Mouse (Mus musculus) liver, embryonic 18 days (tissue): ENCODE results near the gene Cryga. TPM values are rescaled to one million over a fixed set of nuclear protein-coding genes. Genes with fewer than 3 reads are reported as not detected.

Experiments used
- polyA plus RNA-seq: library from polyadenylated mRNA; depleted of rRNA; stranded (reverse); fragments of >200 nt; gene quantifications from 2 replicates; pipeline ENCODE4 v1.2.3, GENCODE M21; 2012; rRNA removed

Gene Cryga
- polyA plus RNA-seq: not detected in 2 replicates

DNA sequence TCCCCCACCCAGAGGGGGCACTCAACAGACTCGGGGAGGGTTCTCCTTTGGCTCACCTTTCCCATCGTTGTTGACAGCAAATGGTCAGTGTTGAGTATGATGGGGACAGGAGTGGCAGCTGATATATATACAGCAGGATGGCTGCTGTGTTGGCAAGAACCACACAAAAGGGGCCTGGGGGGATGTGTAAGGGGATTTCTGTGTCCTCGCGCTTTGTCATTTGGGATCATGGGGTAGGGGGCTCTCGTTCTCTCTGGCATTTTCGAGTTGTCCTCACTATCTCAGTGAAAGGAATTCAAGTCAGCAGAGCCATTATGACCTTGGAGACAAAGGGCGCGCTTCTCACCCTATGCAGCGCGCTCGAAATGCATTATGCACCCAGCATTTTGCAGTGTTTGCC, at the start of gene Cryga:
TSS of gene Cryga (minus strand) at position 101 of the 400 bp plus-strand sequence.

DNA sequence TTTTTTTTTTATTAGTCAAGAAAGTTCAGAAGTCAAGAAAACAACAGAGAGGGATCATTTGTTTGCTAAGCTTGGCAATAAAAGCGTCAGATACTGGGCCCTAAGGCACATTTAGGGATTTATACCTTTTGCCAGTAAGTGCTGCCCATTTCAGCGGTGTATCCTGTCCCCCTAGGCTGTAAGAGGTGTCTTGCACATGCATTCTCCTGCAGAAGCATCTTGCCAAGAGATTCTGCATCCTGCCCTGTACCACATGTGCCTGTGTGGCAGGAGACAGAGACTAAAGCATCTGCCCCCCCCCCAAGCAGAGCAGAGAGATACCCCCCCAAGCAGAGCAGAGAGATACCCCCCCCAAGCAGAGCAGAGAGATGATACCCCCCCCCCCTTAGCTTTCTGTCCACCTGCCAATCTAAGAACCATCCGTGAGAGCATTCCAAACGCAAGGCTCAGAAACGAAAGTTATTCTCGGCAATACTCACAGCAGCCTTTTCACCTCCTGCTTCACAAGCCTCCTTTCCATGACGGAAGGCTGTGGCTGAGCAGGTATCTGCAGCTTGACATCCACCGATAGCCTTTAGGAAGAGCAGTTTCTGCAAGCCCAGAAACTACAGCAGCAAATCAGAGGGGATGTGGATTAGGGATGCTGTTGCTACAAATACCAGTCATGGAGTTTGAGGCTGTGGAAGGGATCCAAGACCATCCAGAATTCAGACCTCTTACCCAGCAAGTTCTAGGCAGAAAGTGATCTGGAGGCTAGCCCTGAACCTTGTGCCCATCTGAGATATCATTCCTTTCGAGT, 19.6 kb upstream of the Cryga start, which contains the start of gene D630023F18Rik:
TSS of gene D630023F18Rik (minus strand) at position 641 of the 799 bp plus-strand sequence.

GRCm38 (mm10) chr1:65119438-65119837, 16.3 kb upstream of the Cryga start, which contains the start of gene Gm28845:
Gene Gm28845, minus strand, starts transcription at chr1:65119558.

GRCm38 (mm10) chr1:65082188-65082587, 21.0 kb downstream of the Cryga start, which contains the start of gene Crygb:
Gene Crygb, minus strand, starts transcription at chr1:65082288.

GRCm38 (mm10) chr1:65073589-65073988, 29.6 kb downstream of the Cryga start, which contains the start of gene Crygc:
Gene Crygc, minus strand, starts transcription at chr1:65073689.

GRCm38 (mm10) chr1:65063352-65063751, 39.8 kb downstream of the Cryga start, which contains the start of gene Crygd:
Gene Crygd, minus strand, starts transcription at chr1:65063452.

DNA sequence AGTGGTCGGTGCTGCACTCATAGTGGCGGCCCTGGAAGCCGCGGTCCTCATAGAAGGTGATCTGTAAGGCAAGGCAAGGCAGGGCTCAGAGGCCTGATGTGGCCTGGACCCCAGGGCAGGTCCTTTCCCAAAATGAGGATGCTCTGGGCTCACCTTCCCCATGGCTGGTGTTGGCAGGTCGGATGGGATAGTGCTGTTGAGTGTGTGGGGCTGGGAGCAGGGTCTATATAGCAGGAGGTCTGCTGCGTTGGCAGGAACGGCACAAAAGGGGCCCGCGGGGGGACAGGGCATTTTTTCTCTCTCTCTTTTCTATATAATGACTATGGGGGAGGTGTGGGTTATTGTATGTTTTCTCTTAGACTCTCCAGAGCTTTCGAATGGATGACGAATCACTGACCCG, 52.2 kb downstream of the Cryga start, which contains the start of gene Cryge:
TSS of gene Cryge (minus strand) at position 198 of the 400 bp plus-strand sequence.

Other genes with a start within 250 kb of the Cryga start
- 0.77 and 0.86 TPM in 2 replicates for gene Plekhm3, start 146.5 kb downstream of the Cryga start, polyA plus RNA-seq
- gene Akr1cl, start 70.6 kb downstream of the Cryga start, polyA plus RNA-seq: 0.06 and 0.07 TPM in 2 replicates
- not detected in 2 replicates for gene Cryge, start 52.2 kb downstream of the Cryga start, polyA plus RNA-seq
- gene Crygd, start 39.9 kb downstream of the Cryga start, polyA plus RNA-seq: not detected in 2 replicates
- not detected in 2 replicates for gene Crygc, start 29.7 kb downstream of the Cryga start, polyA plus RNA-seq
- not detected in 2 replicates for gene Crygb, start 21.1 kb downstream of the Cryga start, polyA plus RNA-seq
- not detected in 2 replicates for gene Gm28845, start 16.2 kb upstream of the Cryga start, polyA plus RNA-seq
- gene D630023F18Rik, start 19.8 kb upstream of the Cryga start, polyA plus RNA-seq: 0.17 and 0.21 TPM in 2 replicates
- 77.1 and 113 TPM in 2 replicates for gene Idh1, start 83.1 kb upstream of the Cryga start, polyA plus RNA-seq
- gene Pikfyve, start 83.3 kb upstream of the Cryga start, polyA plus RNA-seq: 2.6 and 3.3 TPM in 2 replicates
- gene Pth2r, start 178.7 kb upstream of the Cryga start, polyA plus RNA-seq: 0.09 and 0.24 TPM in 2 replicates